Mouse (Mus musculus) ovary, postnatal 10 days (tissue): ENCODE data around the gene Usp30.
A peak's percentile ranks its signal among the peaks of the same experiment; 100 is the strongest.

ENCODE experiments used
- DNase-seq: peaks from one replicate; pipeline ENCODE4 v3.0.0; 2022; ENCODE audit warnings: low spot score

Gene Usp30

GRCm38 (mm10) chr5:114127374-114128349 lies 62.4 kb downstream of the Usp30 start, which contains the start of gene Alkbh2:
Gene Alkbh2 (minus strand): TSS chr5:114128218.
- DNase-seq, result peak; percentile 80

GRCm38 (mm10) chr5:114129550-114130210 lies 64.4 kb downstream of the Usp30 start:
- DNase-seq, result no peak

- no peak for DNase-seq
These were observed 64.9 kb downstream of the Usp30 start, which contains the start of gene Ung for GRCm38 (mm10) chr5:114130211-114130605. Gene Ung (plus strand): TSS chr5:114130386.

- DNase-seq, result peak; percentile 95
These were observed 65.6 kb downstream of the Usp30 start for GRCm38 (mm10) chr5:114130698-114131520.

- peak; percentile 29 for DNase-seq
These were observed 66.2 kb downstream of the Usp30 start for GRCm38 (mm10) chr5:114131521-114131840.

- DNase-seq, result no peak
These were observed 67.6 kb downstream of the Usp30 start for GRCm38 (mm10) chr5:114132841-114133240.

- DNase-seq, result peak; percentile 45
These were observed 68.9 kb downstream of the Usp30 start for GRCm38 (mm10) chr5:114134091-114134534.

GRCm38 (mm10) chr5:114135516-114135915 lies 70.3 kb downstream of the Usp30 start:
- no peak for DNase-seq

GRCm38 (mm10) chr5:114137481-114138276 lies 72.4 kb downstream of the Usp30 start:
- DNase-seq, result no peak

- no peak for DNase-seq
These were observed 73.3 kb downstream of the Usp30 start for GRCm38 (mm10) chr5:114138277-114139164.

GRCm38 (mm10) chr5:114139175-114139574 lies 73.9 kb downstream of the Usp30 start:
- peak; percentile 47 for DNase-seq

GRCm38 (mm10) chr5:114146028-114146888 lies 81.0 kb downstream of the Usp30 start, which contains the start of gene Acacb:
Gene Acacb (plus strand): TSS chr5:114146535.
- no peak for DNase-seq

GRCm38 (mm10) chr5:114147043-114147972 lies 82.0 kb downstream of the Usp30 start:
- no peak for DNase-seq

GRCm38 (mm10) chr5:114152359-114153092 lies 87.3 kb downstream of the Usp30 start:
- no peak for DNase-seq

- no peak for DNase-seq
These were observed 88.2 kb downstream of the Usp30 start for GRCm38 (mm10) chr5:114153490-114153889.

GRCm38 (mm10) chr5:114154765-114155164 lies 89.5 kb downstream of the Usp30 start:
- no peak for DNase-seq
